Mouse (Mus musculus) liver, adult 2 months (tissue): Measurements from ENCODE around the gene Atp6v1g3. TPM values are rescaled to one million over a fixed set of nuclear protein-coding genes. Genes with fewer than 3 reads are reported as not detected.
A peak's percentile ranks its signal among the peaks of the same experiment; 100 is the strongest.

Source experiments
- DNase-seq: peaks from one replicate; pipeline ENCODE4 v3.0.0-alpha.2; 2011; ENCODE audit warnings: low read depth, low spot score; ENCODE audit errors: extremely low read depth
- H3K27ac ChIP-seq: fragments of 200-500 bp; replicated peaks from 2 replicates; pipeline ENCODE4 v1.5.1; 2012; ENCODE audit warnings: low read depth, mild to moderate bottlenecking, control low read depth, inconsistent platforms, low read length; ENCODE audit not compliant: insufficient read depth
- H3K27me3 ChIP-seq: fragments of 200-500 bp; 2 replicates; pipeline ENCODE4 v1.6.1; 2012; ENCODE audit warnings: mild to moderate bottlenecking, moderate library complexity, low read length, inconsistent platforms; ENCODE audit not compliant: control insufficient read depth, insufficient read depth
- H3K36me3 ChIP-seq: fragments of 200-500 bp; 2 replicates; pipeline ENCODE4 v1.6.1; 2012; ENCODE audit warnings: low read length, inconsistent platforms; ENCODE audit not compliant: control insufficient read depth, insufficient read depth
- H3K4me1 ChIP-seq: fragments of 200-500 bp; 2 replicates; pipeline ENCODE4 v1.6.1; 2011; ENCODE audit warnings: low read length; ENCODE audit not compliant: control insufficient read depth, insufficient read depth
- H3K4me3 ChIP-seq: fragments of 200-500 bp; 2 replicates; pipeline ENCODE4 v1.5.1; 2011; ENCODE audit warnings: low read depth, mild to moderate bottlenecking, control low read depth, low read length, moderate library complexity; ENCODE audit not compliant: insufficient read depth
- H3K79me2 ChIP-seq: fragments of 200-500 bp; 2 replicates; pipeline ENCODE4 v1.6.1; 2012; ENCODE audit warnings: inconsistent platforms, mild to moderate bottlenecking, low read length, moderate library complexity; ENCODE audit not compliant: control insufficient read depth, insufficient read depth
- H3K9ac ChIP-seq: fragments of 200-500 bp; 2 replicates; pipeline ENCODE4 v1.6.1; 2012; ENCODE audit warnings: low read depth, mild to moderate bottlenecking, control low read depth, inconsistent platforms, low read length
- CTCF ChIP-seq: fragments of 200-500 bp; IDR thresholded peaks from 2 replicates; pipeline ENCODE4 v1.5.1; 2011; ENCODE audit warnings: low read depth, low read length, control low read depth
- POLR2A ChIP-seq: fragments of 200-500 bp; IDR thresholded peaks from 2 replicates; pipeline ENCODE4 v1.6.1; 2011; ENCODE audit warnings: low read length, control low read depth; ENCODE audit not compliant: insufficient read depth; ENCODE audit errors: extremely low read depth
- WGBS: fragments of 180-500 bp; shearing (Covaris S2); methylation state at CpG from one replicate; pipeline ENCODE4 v1.1.7; 2018; 5-methylcytosine and 5-hydroxymethylcytosine counted together
- polyA plus RNA-seq: library from polyadenylated mRNA; depleted of rRNA; stranded (reverse); fragments of >200 nt; gene quantifications from 2 replicates; pipeline ENCODE4 v1.2.3, GENCODE M21; 2012
- total RNA-seq: library from RNA; depleted of rRNA; stranded (reverse); fragments of >200 nt; gene quantifications from 2 replicates; pipeline ENCODE4 v1.2.3, GENCODE M21; 2014

Atp6v1g3 gene
- total and polyA plus RNA-seq, 2 experiments: not detected

GRCm38 (mm10) chr1:138256172-138256789 lies 17.3 kb upstream of the Atp6v1g3 start:
- WGBS: 80% methylated on average over 4 of the region's 4 CpGs
- H3K27ac ChIP-seq: no peak overlapping the region
- H3K27me3 ChIP-seq: no peaks in the 10 kb centered on the region
- no peaks in the 10 kb centered on the region for H3K36me3 ChIP-seq
- H3K79me2 ChIP-seq: no peaks in the 10 kb centered on the region
- no peak overlapping the region for H3K4me3 ChIP-seq
- TF ChIP-seq CTCF (no peak), POLR2A (no peak)
- no peaks in the 10 kb centered on the region for H3K4me1 ChIP-seq
- H3K9ac ChIP-seq: no peak overlapping the region
- no peak for DNase-seq

DNA sequence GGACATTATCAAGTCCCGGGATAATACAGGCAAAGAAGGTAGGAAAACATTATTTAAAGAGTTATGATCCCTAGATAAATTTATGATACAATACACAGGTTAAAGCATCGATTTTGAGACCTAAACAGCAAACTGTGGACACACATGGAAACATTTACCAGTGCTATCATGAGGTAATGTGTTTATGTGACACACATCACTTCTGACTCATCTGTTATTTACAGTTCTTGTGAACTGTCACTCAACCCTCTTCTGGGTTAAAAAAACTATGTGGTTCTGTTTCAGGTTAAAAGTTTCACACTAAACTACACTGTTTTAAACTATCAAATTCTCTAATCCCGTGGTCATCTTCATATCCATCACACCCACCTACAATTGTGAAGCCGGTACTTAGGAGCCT lies 14.8 kb upstream of the Atp6v1g3 start:
- no peaks in the 10 kb centered on the region for H3K4me1 ChIP-seq
- no peak overlapping the region for H3K27ac ChIP-seq
- 70% methylated on average over 4 of the region's 4 CpGs for WGBS
- no peaks in the 10 kb centered on the region for H3K36me3 ChIP-seq
- DNase-seq: no peak
- no peaks in the 10 kb centered on the region for H3K27me3 ChIP-seq
- H3K4me3 ChIP-seq: no peak overlapping the region
- TF ChIP-seq CTCF: no peak
- TF ChIP-seq POLR2A: no peak
- no peaks in the 10 kb centered on the region for H3K79me2 ChIP-seq
- H3K9ac ChIP-seq: no peak overlapping the region

DNA sequence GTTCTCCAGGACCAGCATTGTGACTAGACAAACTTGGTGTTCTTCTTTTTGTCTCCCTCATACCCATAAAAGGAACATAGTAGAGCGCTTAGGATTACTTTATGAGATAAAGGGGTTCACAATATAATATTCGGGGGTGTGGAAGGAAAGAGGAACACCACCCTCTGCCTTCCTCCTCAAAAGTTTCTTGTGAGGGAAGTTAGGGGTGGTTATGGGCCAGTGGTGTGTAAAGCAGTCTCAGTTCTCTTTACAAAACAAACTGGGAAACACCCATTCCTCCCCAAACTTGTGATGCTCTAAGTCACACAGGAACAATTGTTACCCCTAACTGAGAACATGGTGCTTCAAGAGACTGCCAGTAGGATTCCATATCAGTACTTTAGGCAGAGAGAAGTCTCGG lies 12.0 kb upstream of the Atp6v1g3 start:
- Histone ChIP-seq H3K27me3 (no peaks in the 10 kb centered on the region), H3K4me3 (no peak overlapping the region), H3K27ac (no peak overlapping the region), H3K9ac (no peak overlapping the region), H3K4me1 (no peaks in the 10 kb centered on the region), H3K79me2 (no peaks in the 10 kb centered on the region), H3K36me3 (no peaks in the 10 kb centered on the region)
- WGBS: 82% methylated on average over 3 of the region's 3 CpGs
- TF ChIP-seq POLR2A (no peak), CTCF (no peak)
- peak; percentile 40 for DNase-seq

DNA sequence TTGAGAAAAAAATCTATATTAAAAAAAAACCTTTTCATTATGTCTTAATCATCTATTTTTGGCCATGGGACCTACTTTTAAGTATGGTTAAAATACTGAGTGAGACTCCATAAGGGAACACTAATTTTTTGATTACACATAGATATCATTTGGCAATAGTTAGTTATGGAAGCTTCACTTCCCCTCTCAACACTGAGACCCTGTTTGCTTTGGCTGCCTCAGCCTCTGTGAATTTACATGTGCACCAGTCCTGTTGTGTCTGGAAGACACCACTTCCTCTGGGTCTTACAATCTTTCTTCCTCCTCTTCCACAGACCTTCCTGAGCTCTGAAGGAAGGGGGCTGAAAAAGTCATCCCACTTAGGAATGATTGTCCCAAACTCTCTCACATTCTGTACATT lies 11.1 kb upstream of the Atp6v1g3 start:
- Histone ChIP-seq H3K4me1 (no peaks in the 10 kb centered on the region), H3K9ac (no peak overlapping the region), H3K36me3 (no peaks in the 10 kb centered on the region), H3K27ac (no peak overlapping the region), H3K27me3 (no peaks in the 10 kb centered on the region), H3K79me2 (no peaks in the 10 kb centered on the region), H3K4me3 (no peak overlapping the region)
- TF ChIP-seq POLR2A (no peak), CTCF (no peak)
- no peak for DNase-seq

DNA sequence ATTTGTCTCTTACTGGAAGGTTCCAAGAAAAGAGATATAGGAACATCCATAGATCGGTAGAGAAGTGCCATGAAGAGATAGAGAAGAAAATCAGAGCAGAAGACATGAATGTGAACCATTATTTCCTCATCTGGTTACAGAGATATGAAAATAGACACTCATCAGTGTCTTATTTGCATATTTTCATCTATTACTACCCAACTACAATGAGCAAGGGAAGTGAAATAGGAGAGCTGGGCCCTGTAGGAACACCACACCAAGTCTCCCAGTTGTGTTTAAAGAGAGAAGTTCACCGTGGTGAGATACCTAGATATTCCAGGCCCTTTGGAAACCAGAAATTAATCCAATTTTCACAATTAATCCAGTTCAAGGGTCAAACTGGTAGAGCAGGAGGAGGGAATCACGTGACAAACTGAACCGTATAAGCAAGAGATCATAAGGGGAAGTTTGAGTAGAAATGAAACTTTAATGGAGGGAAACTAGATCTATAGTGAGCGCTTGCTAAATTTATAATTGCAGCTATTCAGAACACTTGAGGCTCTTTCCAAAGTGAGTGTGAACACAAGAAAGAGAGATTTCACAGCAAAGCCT lies 6.0 kb upstream of the Atp6v1g3 start:
- TF ChIP-seq CTCF (no peak), POLR2A (no peak)
- no peak overlapping the region for H3K9ac ChIP-seq
- no peak overlapping the region for H3K4me3 ChIP-seq
- 83% methylated on average over 5 of the region's 5 CpGs for WGBS
- no peaks in the 10 kb centered on the region for H3K4me1 ChIP-seq
- H3K79me2 ChIP-seq: no peaks in the 10 kb centered on the region
- no peaks in the 10 kb centered on the region for H3K27me3 ChIP-seq
- DNase-seq: no peak
- no peak overlapping the region for H3K27ac ChIP-seq
- H3K36me3 ChIP-seq: no peaks in the 10 kb centered on the region

GRCm38 (mm10) chr1:138274930-138275329 lies 1.4 kb downstream of the Atp6v1g3 start:
- Histone ChIP-seq H3K27me3 (no peaks in the 10 kb centered on the region), H3K27ac (no peak overlapping the region), H3K79me2 (no peaks in the 10 kb centered on the region), H3K4me1 (no peaks in the 10 kb centered on the region), H3K4me3 (no peak overlapping the region), H3K36me3 (no peaks in the 10 kb centered on the region), H3K9ac (no peak overlapping the region)
- no peak for DNase-seq
- 73% methylated on average over 3 of the region's 3 CpGs for WGBS
- TF ChIP-seq POLR2A (no peak), CTCF (no peak)
